Mouse (Mus musculus): ENCODE measurements around the gene Slc26a10. TPM values are rescaled to one million over a fixed set of nuclear protein-coding genes. Genes with fewer than 3 reads are reported as not detected.
A peak's percentile ranks its signal among the peaks of the same experiment; 100 is the strongest.
"Not testable (repeated sequence)": the region's sequence is repeated elsewhere in the genome, so short reads cannot be mapped to it uniquely, and the experiment has no call there.

Slc26a10 gene
- polyA plus RNA-seq, 1 experiment from 2014 or later: 0.91 TPM

DNA sequence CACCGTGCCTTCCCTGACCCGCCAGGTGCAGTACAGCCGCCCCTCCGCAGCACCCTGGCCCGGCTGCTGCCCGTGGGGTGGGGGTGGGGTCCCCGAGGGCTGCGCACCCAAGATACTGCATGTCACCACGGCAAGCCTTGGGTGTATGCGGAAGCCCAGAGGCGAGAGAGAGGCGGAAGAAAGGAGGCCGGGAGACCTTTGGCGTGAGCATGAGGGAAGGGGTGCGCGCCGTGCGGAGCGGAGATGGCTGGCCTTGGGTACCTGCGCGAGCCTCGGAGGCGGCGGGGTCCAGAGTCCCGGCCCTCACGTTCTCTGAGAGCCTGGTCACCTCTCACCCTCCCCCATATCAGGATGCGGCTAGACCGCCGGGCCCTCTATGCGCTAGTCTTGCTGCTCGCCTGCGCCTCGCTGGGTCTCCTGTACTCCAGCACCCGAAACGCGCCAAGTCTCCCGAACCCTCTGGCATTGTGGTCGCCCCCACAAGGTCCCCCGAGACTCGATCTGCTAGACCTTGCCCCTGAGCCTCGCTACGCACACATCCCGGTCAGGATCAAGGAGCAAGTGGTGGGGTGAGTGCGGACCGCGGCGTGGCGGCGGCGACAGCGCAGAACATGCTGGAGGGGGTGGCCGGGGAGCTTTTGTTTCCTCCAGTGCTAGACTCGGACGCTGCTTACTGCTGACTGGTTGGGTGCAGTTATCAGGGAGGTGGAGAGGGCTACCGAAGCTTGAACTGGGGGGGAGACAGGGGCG lies 14.6 kb downstream of the Slc26a10 start:
- Histone ChIP-seq H3K27me3 (peaks cover 30% of the 10 kb centered on the region), H3K36me3 (no peaks in the 10 kb centered on the region), H3K27ac (replicated peaks) (peak overlapping the region; percentile 92), H3K4me3 (peak overlapping the region; percentile 93), H3K4me1 (replicated peaks) (peaks cover 34% of the 10 kb centered on the region), H3K9ac (peak overlapping the region; percentile 98), H3K4me2 (peak overlapping the region; percentile 84), H3K9me3 (no peaks in the 10 kb centered on the region)
- under 1% methylated on average over 56 of the region's 56 CpGs for WGBS
- ATAC-seq (ENCODE audit: low FRiP score, low read depth): peak; percentile 57

DNA sequence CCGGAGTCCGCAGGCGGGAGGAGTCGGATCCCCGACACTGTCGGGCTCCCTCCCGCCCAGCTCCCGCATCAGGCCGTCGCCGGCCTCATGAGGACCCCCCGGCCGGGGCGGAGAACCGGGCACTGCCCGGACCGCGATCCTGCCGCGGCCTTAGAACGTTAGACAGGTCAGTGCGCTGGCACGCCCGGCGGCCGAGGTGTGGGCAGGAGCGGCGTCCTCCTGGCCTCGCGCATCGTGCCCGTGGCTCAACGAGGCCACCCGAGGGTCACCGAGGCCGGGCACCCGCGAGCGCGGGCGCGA lies 15.1 kb downstream of the Slc26a10 start:
- peak; percentile 64 for ATAC-seq (ENCODE audit: low FRiP score, low read depth)
- H3K4me1 ChIP-seq (replicated peaks): peaks cover 29% of the 10 kb centered on the region
- no peaks in the 10 kb centered on the region for H3K36me3 ChIP-seq
- peak overlapping the region; percentile 92 for H3K27ac ChIP-seq (replicated peaks)
- under 1% methylated on average over 42 of the region's 42 CpGs for WGBS
- H3K27me3 ChIP-seq: peaks cover 26% of the 10 kb centered on the region
- peak overlapping the region; percentile 98 for H3K9ac ChIP-seq
- peak overlapping the region; percentile 93 for H3K4me3 ChIP-seq
- no peaks in the 10 kb centered on the region for H3K9me3 ChIP-seq
- peak overlapping the region; percentile 84 for H3K4me2 ChIP-seq

DNA sequence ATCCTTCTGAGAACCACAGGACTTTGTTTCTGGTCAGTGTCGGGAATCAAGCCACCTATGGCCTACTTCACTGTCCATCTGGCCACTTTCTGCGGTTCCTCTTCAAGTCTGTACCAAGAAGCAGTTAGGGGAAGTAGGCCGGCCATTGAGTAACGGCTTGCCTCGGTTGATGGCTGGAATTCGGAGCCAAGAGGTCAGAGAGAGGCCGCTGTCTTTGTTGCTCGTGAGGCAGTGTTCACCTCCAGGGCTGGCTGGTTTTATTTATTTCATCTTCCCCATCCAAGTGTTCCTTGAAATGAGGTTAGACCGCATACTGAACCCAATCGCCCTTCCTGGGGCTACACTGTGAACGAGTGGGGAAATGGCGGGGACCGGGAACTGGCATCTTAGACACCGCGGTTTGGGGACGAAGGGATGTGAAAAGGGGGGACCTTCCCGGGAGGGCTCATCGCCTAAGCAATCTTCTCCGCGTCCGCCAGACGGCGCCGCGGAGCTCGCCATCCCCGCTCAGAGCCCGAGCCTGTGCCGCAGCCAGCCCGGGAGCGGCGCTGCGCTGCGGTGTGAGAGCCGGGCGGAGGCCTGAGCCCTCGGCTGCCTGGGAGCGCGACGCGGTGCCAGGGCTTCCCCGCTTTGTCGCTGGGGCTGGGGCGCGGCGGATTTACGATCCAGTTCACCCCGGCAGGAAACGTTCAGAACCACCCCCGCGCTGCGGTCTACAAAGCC lies 15.7 kb downstream of the Slc26a10 start, which contains the start of gene B4galnt1:
Gene B4galnt1, plus strand, starts transcription at position 595 of the 723 bp plus-strand sequence.
- H3K27me3 ChIP-seq: peaks cover 22% of the 10 kb centered on the region
- H3K9ac ChIP-seq: peak within 1 kb of the TSS; percentile 98
- ATAC-seq (ENCODE audit: low FRiP score, low read depth): peak; percentile 89
- peaks cover 25% of the 10 kb centered on the region for H3K4me1 ChIP-seq (replicated peaks)
- no peaks in the 10 kb centered on the region for H3K36me3 ChIP-seq
- H3K4me2 ChIP-seq: peak within 1 kb of the TSS; percentile 84
- H3K9me3 ChIP-seq: no peaks in the 10 kb centered on the region
- peak within 1 kb of the TSS; percentile 92 for H3K27ac ChIP-seq (replicated peaks)
- 2% methylated on average over 37 of the region's 52 CpGs for WGBS
- peak within 1 kb of the TSS; percentile 93 for H3K4me3 ChIP-seq

- Histone ChIP-seq H3K27ac (replicated peaks) (peak overlapping the region; percentile 92; the same call in 1 of the 2 replicates), H3K4me1 (replicated peaks) (peaks cover 25% of the 10 kb centered on the region), H3K36me3 (no peaks in the 10 kb centered on the region), H3K27me3 (peaks cover 17% of the 10 kb centered on the region), H3K9ac (no peak overlapping the region), H3K9me3 (no peaks in the 10 kb centered on the region), H3K4me3 (peak overlapping the region; percentile 93; the same call in 1 of the 2 replicates), H3K4me2 (peak overlapping the region; percentile 84)
- no peak for ATAC-seq (ENCODE audit: low FRiP score, low read depth)
- 93% methylated on average over 4 of the region's 4 CpGs for WGBS
Observed at GRCm38 (mm10) chr10:127164190-127164589, 16.3 kb downstream of the Slc26a10 start.

DNA sequence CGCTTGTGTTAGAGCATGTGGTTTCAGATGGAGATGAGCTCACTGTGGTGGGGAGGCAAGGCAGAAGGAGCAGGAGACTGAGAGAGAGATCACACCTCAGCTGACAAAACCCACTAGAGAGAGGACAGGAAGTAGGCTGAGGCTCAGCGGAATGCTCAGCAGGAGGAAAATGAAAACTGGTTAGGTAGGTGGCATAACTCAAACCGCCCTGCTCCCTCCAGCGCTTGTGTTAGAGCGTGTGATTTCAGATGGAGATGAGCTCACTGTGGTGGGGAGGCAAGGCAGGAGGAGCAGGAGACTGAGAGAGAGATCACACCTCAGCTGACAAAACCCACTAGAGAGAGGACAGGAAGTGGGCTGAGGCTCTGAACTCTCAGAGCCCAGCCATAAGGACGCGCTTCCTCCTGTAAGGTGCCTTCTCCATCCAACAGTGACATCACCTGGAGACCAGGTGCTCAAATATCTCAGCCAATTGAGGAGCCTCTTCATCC lies 17.6 kb downstream of the Slc26a10 start:
- not testable (repeated sequence) for H3K27me3 ChIP-seq; H3K36me3 ChIP-seq; H3K4me3 ChIP-seq; H3K27ac ChIP-seq (replicated peaks); H3K4me2 ChIP-seq; H3K9ac ChIP-seq; H3K9me3 ChIP-seq; ATAC-seq (ENCODE audit: low FRiP score, low read depth)
- WGBS: 68% methylated on average over 7 of the region's 7 CpGs
- H3K4me1 ChIP-seq (replicated peaks): peaks cover 21% of the 10 kb centered on the region

DNA sequence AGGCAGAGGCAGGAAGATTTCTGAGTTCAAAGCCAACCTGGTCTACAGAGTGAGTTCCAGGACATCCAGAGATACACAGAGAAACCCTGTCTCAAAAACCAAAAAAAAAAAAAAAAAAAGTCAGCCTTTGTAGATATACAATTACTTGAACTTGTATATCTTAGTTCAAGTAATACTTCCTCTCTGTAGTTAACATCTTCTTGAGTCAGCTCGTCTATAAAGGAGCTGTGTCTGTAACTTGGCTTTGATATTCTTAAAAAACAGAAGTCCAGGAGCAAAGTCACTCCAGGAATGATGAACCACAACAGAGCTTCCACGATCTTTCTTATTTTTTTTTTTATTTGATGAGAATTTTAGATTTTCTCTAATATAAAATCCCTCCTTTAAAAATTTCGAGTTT lies 19.7 kb downstream of the Slc26a10 start:
- peaks cover 3% of the 10 kb centered on the region; the same call in 1 of the 2 replicates for H3K4me1 ChIP-seq (replicated peaks)
- H3K27me3 ChIP-seq: no peaks in the 10 kb centered on the region
- no peak for ATAC-seq (ENCODE audit: low FRiP score, low read depth)
- WGBS: 82% methylated on average over 3 of the region's 3 CpGs
- H3K9ac ChIP-seq: no peak overlapping the region
- no peak overlapping the region for H3K4me3 ChIP-seq
- H3K4me2 ChIP-seq: no peak overlapping the region
- no peak overlapping the region for H3K27ac ChIP-seq (replicated peaks)
- H3K36me3 ChIP-seq: no peaks in the 10 kb centered on the region
- no peaks in the 10 kb centered on the region for H3K9me3 ChIP-seq

DNA sequence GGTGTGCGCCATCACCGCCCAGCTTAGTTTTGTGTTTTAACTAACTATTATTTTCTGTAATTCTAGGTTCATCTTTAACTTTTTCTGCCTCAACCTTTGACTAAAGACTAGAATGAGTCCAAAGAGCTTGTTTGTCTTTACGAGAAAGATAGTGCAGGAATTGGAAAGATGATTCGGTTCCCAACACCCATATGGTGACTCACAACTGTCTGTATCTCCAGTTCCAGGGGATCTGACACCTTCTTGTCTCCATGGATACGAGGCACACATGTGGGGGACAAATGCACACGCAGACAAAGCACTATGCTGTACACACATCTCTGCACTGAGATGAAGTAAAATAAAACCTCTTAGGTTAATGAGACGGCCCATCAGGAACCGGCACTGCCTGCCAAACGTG lies 20.4 kb downstream of the Slc26a10 start:
- WGBS: 82% methylated on average over 9 of the region's 9 CpGs
- ATAC-seq (ENCODE audit: low FRiP score, low read depth): no peak
- Histone ChIP-seq H3K27me3 (no peaks in the 10 kb centered on the region), H3K4me3 (no peak overlapping the region), H3K27ac (replicated peaks) (no peak overlapping the region), H3K9me3 (no peaks in the 10 kb centered on the region), H3K9ac (no peak overlapping the region), H3K4me2 (no peak overlapping the region), H3K4me1 (replicated peaks) (no peaks in the 10 kb centered on the region), H3K36me3 (no peaks in the 10 kb centered on the region)

GRCm38 (mm10) chr10:127158471-127158870 lies 22.0 kb downstream of the Slc26a10 start:
- WGBS: 86% methylated on average over 3 of the region's 3 CpGs
- no peaks in the 10 kb centered on the region for H3K27me3 ChIP-seq

GRCm38 (mm10) chr10:127156511-127156910 lies 23.9 kb downstream of the Slc26a10 start:
- H3K4me3 ChIP-seq: no peak overlapping the region
- H3K4me1 ChIP-seq (replicated peaks): no peaks in the 10 kb centered on the region
- ATAC-seq (ENCODE audit: low FRiP score, low read depth): no peak
- H3K27me3 ChIP-seq: no peaks in the 10 kb centered on the region
- no peak overlapping the region for H3K9ac ChIP-seq
- H3K9me3 ChIP-seq: no peaks in the 10 kb centered on the region
- WGBS: 90% methylated on average over 1 of the region's 1 CpGs
- H3K4me2 ChIP-seq: no peak overlapping the region
- H3K36me3 ChIP-seq: no peaks in the 10 kb centered on the region
- H3K27ac ChIP-seq (replicated peaks): no peak overlapping the region

More at GRCm38 (mm10) chr10:127158471-127158870, 22.0 kb downstream of the Slc26a10 start:
- Histone ChIP-seq H3K4me3 (no peak overlapping the region), H3K27ac (replicated peaks) (no peak overlapping the region), H3K9me3 (no peaks in the 10 kb centered on the region), H3K4me1 (replicated peaks) (no peaks in the 10 kb centered on the region), H3K4me2 (no peak overlapping the region), H3K36me3 (no peaks in the 10 kb centered on the region), H3K9ac (no peak overlapping the region)
- ATAC-seq (ENCODE audit: low FRiP score, low read depth): no peak

DNA sequence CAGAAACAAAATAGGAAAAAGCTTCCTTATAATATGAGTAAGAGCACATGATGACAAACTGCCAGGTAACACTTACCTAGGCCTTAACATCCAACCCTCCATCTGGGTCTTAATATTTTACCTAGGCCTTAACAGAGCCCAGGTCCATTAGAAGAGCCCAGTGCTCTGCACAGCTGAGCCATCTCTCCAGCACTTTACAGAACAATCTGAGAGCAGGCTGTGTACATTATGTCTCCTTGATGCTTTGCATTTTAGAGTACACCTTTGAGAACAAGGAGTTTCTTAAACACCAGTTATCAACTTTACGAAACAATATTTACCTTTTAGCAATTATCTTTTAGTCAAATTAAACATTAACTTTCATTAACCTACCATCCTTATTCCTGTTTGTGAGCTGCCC lies 24.4 kb downstream of the Slc26a10 start:
- ATAC-seq (ENCODE audit: low FRiP score, low read depth): no peak
- H3K9ac ChIP-seq: no peak overlapping the region
- 100% methylated on average over 1 of the region's 1 CpGs for WGBS
- H3K4me2 ChIP-seq: no peak overlapping the region
- no peak overlapping the region for H3K4me3 ChIP-seq
- no peaks in the 10 kb centered on the region for H3K9me3 ChIP-seq
- no peaks in the 10 kb centered on the region for H3K4me1 ChIP-seq (replicated peaks)
- H3K36me3 ChIP-seq: no peaks in the 10 kb centered on the region
- no peak overlapping the region for H3K27ac ChIP-seq (replicated peaks)
- no peaks in the 10 kb centered on the region for H3K27me3 ChIP-seq

- Histone ChIP-seq H3K27ac (replicated peaks) (no peak overlapping the region), H3K4me2 (no peak overlapping the region), H3K9me3 (no peaks in the 10 kb centered on the region), H3K4me1 (replicated peaks) (no peaks in the 10 kb centered on the region), H3K9ac (no peak overlapping the region), H3K4me3 (no peak overlapping the region), H3K27me3 (no peaks in the 10 kb centered on the region), H3K36me3 (no peaks in the 10 kb centered on the region)
- WGBS: 82% methylated on average over 5 of the region's 5 CpGs
- no peak for ATAC-seq (ENCODE audit: low FRiP score, low read depth)
Observed at GRCm38 (mm10) chr10:127154652-127155051, 25.8 kb downstream of the Slc26a10 start.

DNA sequence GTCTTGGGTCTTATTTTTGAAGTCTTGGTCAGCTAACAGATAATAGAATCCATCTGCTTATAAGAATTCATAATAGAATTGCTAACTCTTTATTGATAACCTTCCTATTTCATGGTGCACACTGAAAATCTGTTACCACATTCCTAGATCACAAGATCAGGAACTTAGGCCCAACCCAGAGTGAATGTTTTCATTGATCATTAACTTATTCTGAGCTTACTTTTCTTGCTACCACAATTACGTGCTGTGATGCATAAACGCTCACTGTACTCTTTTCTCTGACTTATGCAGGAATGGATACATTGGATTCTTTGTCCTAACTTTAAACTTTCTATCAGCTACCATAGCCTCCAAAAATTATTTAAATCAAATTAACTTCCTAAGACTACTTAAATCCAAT lies 26.2 kb downstream of the Slc26a10 start:
- 99% methylated on average over 2 of the region's 2 CpGs for WGBS
- no peak for ATAC-seq (ENCODE audit: low FRiP score, low read depth)
- Histone ChIP-seq H3K27me3 (no peaks in the 10 kb centered on the region), H3K36me3 (no peaks in the 10 kb centered on the region), H3K9me3 (no peaks in the 10 kb centered on the region), H3K27ac (replicated peaks) (no peak overlapping the region), H3K4me2 (no peak overlapping the region), H3K4me1 (replicated peaks) (no peaks in the 10 kb centered on the region), H3K4me3 (no peak overlapping the region), H3K9ac (no peak overlapping the region)
